Mouse (Mus musculus) small intestine, adult 2 months (tissue): ENCODE measurements around the gene Chd1. TPM values are rescaled to one million over a fixed set of nuclear protein-coding genes. Genes with fewer than 3 reads are reported as not detected.
A peak's percentile ranks its signal among the peaks of the same experiment; 100 is the strongest.

Experiments used
- H3K27ac ChIP-seq: fragments of 200-500 bp; 2 replicates; pipeline ENCODE4 v1.5.1; 2012; ENCODE audit warnings: low read depth, low read length, control low read depth, inconsistent platforms; ENCODE audit not compliant: insufficient read depth
- H3K27me3 ChIP-seq: fragments of 200-500 bp; 2 replicates; pipeline ENCODE4 v1.6.1; 2012; ENCODE audit warnings: mild to moderate bottlenecking, moderate library complexity, low read length, inconsistent platforms; ENCODE audit not compliant: control insufficient read depth, insufficient read depth
- H3K36me3 ChIP-seq: fragments of 200-500 bp; 2 replicates; pipeline ENCODE4 v1.6.1; 2012; ENCODE audit warnings: mild to moderate bottlenecking, low read length, control low read depth, inconsistent platforms; ENCODE audit not compliant: control insufficient read depth, insufficient read depth
- H3K4me1 ChIP-seq: fragments of 200-500 bp; 2 replicates; pipeline ENCODE4 v1.6.1; 2012; ENCODE audit warnings: low read length, inconsistent platforms, mixed read lengths; ENCODE audit not compliant: control insufficient read depth, insufficient read depth, insufficient read length
- H3K4me3 ChIP-seq: fragments of 200-500 bp; 2 replicates; pipeline ENCODE4 v1.5.1; 2012; ENCODE audit warnings: low read depth, mild to moderate bottlenecking, control low read depth, inconsistent platforms, low read length, moderate library complexity
- CTCF ChIP-seq: fragments of 200-500 bp; IDR thresholded peaks from 2 replicates; pipeline ENCODE4 v1.5.1; 2012; ENCODE audit warnings: low read depth, mild to moderate bottlenecking, control low read depth, inconsistent platforms, low read length, moderate library complexity, mixed read lengths; ENCODE audit not compliant: insufficient replicate concordance, insufficient read length; ENCODE audit errors: extremely low read depth
- POLR2A ChIP-seq: fragments of 200-500 bp; IDR thresholded peaks from 2 replicates; pipeline ENCODE4 v1.6.1; 2012; ENCODE audit warnings: low read depth, mild to moderate bottlenecking, control low read depth, inconsistent platforms, low read length, moderate library complexity
- WGBS: fragments of 180-500 bp; shearing (Covaris S2); methylation state at CpG from one replicate; pipeline ENCODE4 v1.1.7; 2018; 5-methylcytosine and 5-hydroxymethylcytosine counted together
- polyA plus RNA-seq: library from polyadenylated mRNA; depleted of rRNA; stranded (reverse); fragments of >200 nt; gene quantifications from 2 replicates; pipeline ENCODE4 v1.2.3, GENCODE M21; 2012; rRNA removed

Gene Chd1
- polyA plus RNA-seq, 1 experiment = 15.6 TPM

DNA sequence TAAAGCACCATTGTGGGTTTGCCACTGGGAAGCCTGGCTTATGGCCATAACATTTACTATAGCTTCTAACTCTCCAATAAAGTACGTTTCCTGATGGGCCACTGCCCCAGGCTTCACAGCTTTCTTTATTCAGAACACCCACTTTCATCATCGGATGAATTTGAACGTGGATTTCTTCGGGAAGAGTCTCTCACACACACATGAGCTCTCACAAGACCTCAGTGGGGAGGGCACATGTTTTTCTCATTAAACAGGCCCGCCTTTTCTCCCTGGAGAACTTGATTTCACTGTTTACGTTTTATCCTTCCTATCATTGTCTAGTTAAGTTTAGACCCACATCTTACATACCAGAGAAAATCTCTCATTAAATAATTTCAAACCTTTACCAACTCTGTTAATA is 115.4 kb downstream of the Chd1 start:
- H3K27me3 ChIP-seq = no peaks in the 10 kb centered on the region
- H3K36me3 ChIP-seq = peaks cover 7% of the 10 kb centered on the region
- no peak overlapping the region for H3K4me3 ChIP-seq
- peak overlapping the region; percentile 16; the same call in 1 of the 2 replicates for H3K27ac ChIP-seq
- peaks cover 21% of the 10 kb centered on the region; the same call in 1 of the 2 replicates for H3K4me1 ChIP-seq
- TF ChIP-seq CTCF = no peak
- TF ChIP-seq POLR2A = no peak
- 23% methylated on average over 6 of the region's 6 CpGs for WGBS

DNA sequence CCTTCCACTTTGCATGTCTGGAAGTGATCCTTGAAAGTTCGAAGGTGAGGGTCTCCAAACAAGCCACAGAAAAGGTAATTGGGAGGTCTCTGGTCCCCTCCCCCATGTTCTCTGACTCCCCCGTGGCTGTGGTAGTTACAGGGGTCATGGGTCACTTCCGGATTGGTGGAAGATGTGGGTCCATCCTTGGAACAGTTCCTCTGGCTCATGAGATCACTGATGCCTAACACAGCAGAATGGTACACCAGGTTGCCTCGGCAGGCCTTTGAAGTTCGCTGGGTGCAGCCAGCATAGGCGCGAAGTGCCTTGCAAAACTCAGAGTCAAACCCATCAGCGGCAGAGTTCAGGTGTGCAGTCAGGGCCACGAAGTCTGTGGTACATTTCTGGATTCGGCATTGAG is 116.0 kb downstream of the Chd1 start:
- Histone ChIP-seq H3K27me3 (no peaks in the 10 kb centered on the region), H3K36me3 (peaks cover 6% of the 10 kb centered on the region), H3K27ac (no peak overlapping the region; the same call in 1 of the 2 replicates), H3K4me1 (peaks cover 18% of the 10 kb centered on the region; the same call in 1 of the 2 replicates), H3K4me3 (peak overlapping the region; percentile 10)
- WGBS = 35% methylated on average over 10 of the region's 10 CpGs
- TF ChIP-seq CTCF (no peak), POLR2A (no peak)

DNA sequence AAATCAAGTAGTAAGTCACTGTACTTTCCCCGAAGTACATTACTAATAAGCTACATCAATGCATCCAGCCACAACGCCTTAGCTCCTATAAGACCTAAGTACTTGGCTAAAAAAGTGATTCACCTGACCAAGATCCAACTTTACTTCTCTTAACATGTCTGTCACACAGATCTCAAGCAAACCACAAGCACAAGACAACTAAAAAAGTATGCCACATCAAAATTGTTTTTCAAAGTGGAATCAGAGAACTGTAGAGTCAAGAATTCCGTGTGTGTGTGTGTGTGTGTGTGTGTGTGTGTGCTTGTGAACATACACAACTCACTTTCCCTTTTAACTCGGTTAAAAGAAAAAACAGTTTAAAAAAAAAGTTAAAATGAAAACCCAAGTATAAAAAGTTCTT is 116.9 kb downstream of the Chd1 start:
- peaks cover 6% of the 10 kb centered on the region for H3K36me3 ChIP-seq
- TF ChIP-seq POLR2A (no peak), CTCF (no peak)
- whole genome bisulfite sequencing = 23% methylated on average over 4 of the region's 4 CpGs

More for the DNA sequence above, 116.9 kb downstream of the Chd1 start:
- Histone ChIP-seq H3K4me1 (peaks cover 16% of the 10 kb centered on the region; the same call in 1 of the 2 replicates), H3K27me3 (no peaks in the 10 kb centered on the region), H3K4me3 (no peak overlapping the region), H3K27ac (no peak overlapping the region)

Other genes starting within 250 kb of the Chd1 start
- 27.0 and 54.2 TPM in 2 replicates for gene Psmb1, start 205.2 kb upstream of the Chd1 start, polyA plus RNA-seq
- 12.6 and 28.4 TPM in 2 replicates for gene Tbp, start 205.1 kb upstream of the Chd1 start, polyA plus RNA-seq
- 20.2 and 35.3 TPM in 2 replicates for gene Pdcd2, start 177.7 kb upstream of the Chd1 start, polyA plus RNA-seq
- 2.1 and 3.0 TPM in 2 replicates for gene Prdm9, start 140.6 kb upstream of the Chd1 start, polyA plus RNA-seq
- gene Rgmb, start 126.1 kb downstream of the Chd1 start, polyA plus RNA-seq = 76.1 and 97.5 TPM in 2 replicates